Mouse (Mus musculus): ENCODE results near the gene Asb14. TPM values are rescaled to one million over a fixed set of nuclear protein-coding genes. Genes with fewer than 3 reads are reported as not detected.

The Asb14 gene
- polyA plus RNA-seq, 1 experiment from 2014 or later, result not detected

Other genes with a start within 250 kb of the Asb14 start
- gene Pde12, start 224.7 kb upstream of the Asb14 start, polyA plus RNA-seq (2014; fragmentation: Nextera tagmentation; extraction: Ambion mirVana), result 9.6 and 10.5 TPM in 2 replicates
- gene Dnah12, start 201.3 kb upstream of the Asb14 start, polyA plus RNA-seq (2014; fragmentation: Nextera tagmentation; extraction: Ambion mirVana), result not detected in 2 replicates
- 61.3 and 63.4 TPM in 2 replicates for gene Appl1, start 76.7 kb downstream of the Asb14 start, polyA plus RNA-seq (2014; fragmentation: Nextera tagmentation; extraction: Ambion mirVana)
- gene Hesx1, start 99.9 kb downstream of the Asb14 start, polyA plus RNA-seq (2014; fragmentation: Nextera tagmentation; extraction: Ambion mirVana), result not detected in 2 replicates
- 4.0 and 5.2 TPM in 2 replicates for gene Il17rd, start 144.4 kb downstream of the Asb14 start, polyA plus RNA-seq (2014; fragmentation: Nextera tagmentation; extraction: Ambion mirVana)
- 16.4 and 17.3 TPM in 2 replicates for gene Arhgef3, start 220.3 kb downstream of the Asb14 start, polyA plus RNA-seq (2014; fragmentation: Nextera tagmentation; extraction: Ambion mirVana)